Mouse (Mus musculus) liver, adult 2 months (tissue): ENCODE results near the gene Agbl5. TPM values are rescaled to one million over a fixed set of nuclear protein-coding genes. Genes with fewer than 3 reads are reported as not detected.

Experiments
- DNase-seq: peaks from one replicate; pipeline ENCODE4 v3.0.0-alpha.2; 2011; ENCODE audit warnings: low read depth, low spot score; ENCODE audit errors: extremely low read depth
- H3K27ac ChIP-seq: fragments of 200-500 bp; replicated peaks from 2 replicates; pipeline ENCODE4 v1.5.1; 2012; ENCODE audit warnings: low read depth, mild to moderate bottlenecking, control low read depth, inconsistent platforms, low read length; ENCODE audit not compliant: insufficient read depth
- H3K27me3 ChIP-seq: fragments of 200-500 bp; 2 replicates; pipeline ENCODE4 v1.6.1; 2012; ENCODE audit warnings: mild to moderate bottlenecking, moderate library complexity, low read length, inconsistent platforms; ENCODE audit not compliant: control insufficient read depth, insufficient read depth
- H3K36me3 ChIP-seq: fragments of 200-500 bp; 2 replicates; pipeline ENCODE4 v1.6.1; 2012; ENCODE audit warnings: low read length, inconsistent platforms; ENCODE audit not compliant: control insufficient read depth, insufficient read depth
- H3K4me1 ChIP-seq: fragments of 200-500 bp; 2 replicates; pipeline ENCODE4 v1.6.1; 2011; ENCODE audit warnings: low read length; ENCODE audit not compliant: control insufficient read depth, insufficient read depth
- H3K4me3 ChIP-seq: fragments of 200-500 bp; 2 replicates; pipeline ENCODE4 v1.5.1; 2011; ENCODE audit warnings: low read depth, mild to moderate bottlenecking, control low read depth, low read length, moderate library complexity; ENCODE audit not compliant: insufficient read depth
- H3K79me2 ChIP-seq: fragments of 200-500 bp; 2 replicates; pipeline ENCODE4 v1.6.1; 2012; ENCODE audit warnings: inconsistent platforms, mild to moderate bottlenecking, low read length, moderate library complexity; ENCODE audit not compliant: control insufficient read depth, insufficient read depth
- H3K9ac ChIP-seq: fragments of 200-500 bp; 2 replicates; pipeline ENCODE4 v1.6.1; 2012; ENCODE audit warnings: low read depth, mild to moderate bottlenecking, control low read depth, inconsistent platforms, low read length
- CTCF ChIP-seq: fragments of 200-500 bp; IDR thresholded peaks from 2 replicates; pipeline ENCODE4 v1.5.1; 2011; ENCODE audit warnings: low read depth, low read length, control low read depth
- POLR2A ChIP-seq: fragments of 200-500 bp; IDR thresholded peaks from 2 replicates; pipeline ENCODE4 v1.6.1; 2011; ENCODE audit warnings: low read length, control low read depth; ENCODE audit not compliant: insufficient read depth; ENCODE audit errors: extremely low read depth
- WGBS: fragments of 180-500 bp; shearing (Covaris S2); methylation state at CpG from one replicate; pipeline ENCODE4 v1.1.7; 2018; 5-methylcytosine and 5-hydroxymethylcytosine counted together
- polyA plus RNA-seq: library from polyadenylated mRNA; depleted of rRNA; stranded (reverse); fragments of >200 nt; gene quantifications from 2 replicates; pipeline ENCODE4 v1.2.3, GENCODE M21; 2012
- total RNA-seq: library from RNA; depleted of rRNA; stranded (reverse); fragments of >200 nt; gene quantifications from 2 replicates; pipeline ENCODE4 v1.2.3, GENCODE M21; 2014

Gene Agbl5
- total and polyA plus RNA-seq, 2 experiments = 2.7 to 7.5 TPM

DNA sequence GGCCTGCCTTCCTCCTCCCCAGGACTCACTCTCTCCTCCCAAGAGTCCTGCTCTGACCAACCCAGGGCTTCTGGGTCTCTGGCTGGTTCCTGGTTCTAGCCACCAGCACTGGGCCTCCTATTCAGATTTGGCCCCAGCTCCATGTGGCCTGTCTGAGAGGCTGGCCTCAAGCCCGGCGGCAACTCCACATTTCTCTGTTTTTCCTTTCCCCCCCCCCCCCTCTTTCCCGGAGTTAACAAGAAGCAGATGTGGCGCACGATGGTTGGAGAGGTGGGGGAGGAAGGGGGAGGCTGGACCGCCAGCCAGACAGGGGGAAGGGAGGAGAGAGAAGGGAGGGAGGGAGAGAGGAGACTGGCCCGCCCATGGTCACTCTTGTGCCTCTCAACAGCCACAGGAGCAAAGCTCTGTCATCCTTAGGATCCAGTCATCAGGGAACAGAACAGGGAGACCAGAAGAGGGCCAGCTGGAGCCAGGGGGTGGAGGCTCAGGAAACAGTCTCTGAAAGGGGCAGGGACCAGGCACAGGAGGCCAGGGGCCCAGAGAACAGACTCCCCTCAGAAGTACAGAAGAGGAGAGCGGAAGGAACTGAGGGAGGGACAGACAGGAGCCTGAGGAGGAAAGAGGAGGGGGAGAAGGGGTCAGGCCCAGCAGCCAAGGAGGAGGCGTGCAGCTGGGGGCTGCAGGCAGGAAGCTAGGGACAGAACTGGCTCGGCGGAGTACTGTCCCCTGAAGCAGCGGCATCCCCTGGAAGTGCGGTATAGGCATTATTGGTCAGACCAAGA lies 24.8 kb downstream of the Agbl5 start, which contains the start of gene Emilin1:
TSS of gene Emilin1 (plus strand) at position 343 of the 782 bp plus-strand sequence.
- WGBS = 70% methylated on average over 13 of the region's 13 CpGs
- peak within 1 kb of the TSS; percentile 65 for H3K4me3 ChIP-seq
- peak; percentile 42 for DNase-seq
- peak within 1 kb of the TSS; percentile 64 for H3K9ac ChIP-seq
- no peaks in the 10 kb centered on the region for H3K79me2 ChIP-seq
- H3K36me3 ChIP-seq = no peaks in the 10 kb centered on the region
- peak within 1 kb of the TSS; percentile 71 for H3K27ac ChIP-seq
- TF ChIP-seq POLR2A = 0 out of 2 replicates have a peak, but pooled peaks have one; percentile 31
- no peak for TF ChIP-seq CTCF
- no peaks in the 10 kb centered on the region for H3K27me3 ChIP-seq
- peaks cover 31% of the 10 kb centered on the region for H3K4me1 ChIP-seq

DNA sequence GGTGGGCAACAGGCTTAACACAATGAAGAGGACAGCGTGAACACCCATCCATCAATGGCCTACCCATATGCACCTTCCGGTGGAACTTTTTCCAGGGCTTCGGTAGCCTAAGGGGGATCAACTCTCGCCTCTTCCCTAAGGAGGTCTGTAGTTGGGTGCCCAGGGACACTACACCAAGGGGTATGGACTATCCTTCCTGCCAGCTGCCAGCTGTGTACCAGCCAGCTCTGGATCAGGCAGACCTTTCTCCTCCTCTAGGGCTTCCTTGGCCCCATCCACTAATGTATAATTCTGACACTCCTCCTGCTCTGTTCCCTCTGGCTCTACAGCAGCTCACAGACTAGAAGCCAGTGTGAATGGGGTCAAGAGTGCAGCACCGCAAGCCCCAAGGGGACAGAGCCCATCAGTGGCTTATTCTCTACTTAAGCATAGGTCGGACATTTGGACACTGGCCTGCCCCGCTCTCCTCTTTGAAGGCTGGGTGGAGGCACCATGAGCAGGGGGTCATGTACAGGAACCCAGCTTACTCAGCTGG lies 25.7 kb downstream of the Agbl5 start:
- no peaks in the 10 kb centered on the region for H3K27me3 ChIP-seq
- no peak for DNase-seq
- TF ChIP-seq CTCF (no peak), POLR2A (no peak)
- no peaks in the 10 kb centered on the region for H3K36me3 ChIP-seq
- 74% methylated on average over 7 of the region's 7 CpGs for whole genome bisulfite sequencing
- H3K9ac ChIP-seq = peak overlapping the region; percentile 64
- H3K4me1 ChIP-seq = peaks cover 23% of the 10 kb centered on the region
- peak overlapping the region; percentile 71 for H3K27ac ChIP-seq
- peak overlapping the region; percentile 65 for H3K4me3 ChIP-seq
- H3K79me2 ChIP-seq = no peaks in the 10 kb centered on the region

DNA sequence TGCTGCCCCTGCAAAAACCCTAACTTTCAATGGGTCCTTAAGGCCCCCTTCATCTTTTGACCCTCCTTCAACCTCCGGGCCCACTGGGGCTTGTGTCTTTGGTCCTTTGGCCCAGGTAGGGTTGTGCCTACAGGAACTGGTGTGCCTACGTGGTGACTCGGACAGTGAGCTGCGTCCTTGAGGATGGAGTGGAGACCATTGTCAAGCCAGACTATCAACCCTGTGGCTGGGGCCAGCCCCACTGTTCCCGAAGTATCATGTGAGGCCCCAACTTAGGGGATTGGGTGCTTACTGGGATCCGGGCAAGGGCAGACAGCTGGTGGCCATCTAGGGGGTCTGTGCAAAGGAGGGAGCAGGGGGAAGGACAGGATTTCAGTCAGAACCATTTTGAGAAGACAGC lies 26.4 kb downstream of the Agbl5 start:
- peak overlapping the region; percentile 49 for H3K4me3 ChIP-seq
- WGBS = 71% methylated on average over 6 of the region's 6 CpGs
- no peak for DNase-seq
- peak overlapping the region; percentile 71 for H3K27ac ChIP-seq
- TF ChIP-seq CTCF = no peak
- TF ChIP-seq POLR2A = no peak
- peak overlapping the region; percentile 8 for H3K9ac ChIP-seq
- H3K79me2 ChIP-seq = no peaks in the 10 kb centered on the region
- H3K27me3 ChIP-seq = no peaks in the 10 kb centered on the region
- peaks cover 21% of the 10 kb centered on the region for H3K4me1 ChIP-seq
- H3K36me3 ChIP-seq = no peaks in the 10 kb centered on the region

DNA sequence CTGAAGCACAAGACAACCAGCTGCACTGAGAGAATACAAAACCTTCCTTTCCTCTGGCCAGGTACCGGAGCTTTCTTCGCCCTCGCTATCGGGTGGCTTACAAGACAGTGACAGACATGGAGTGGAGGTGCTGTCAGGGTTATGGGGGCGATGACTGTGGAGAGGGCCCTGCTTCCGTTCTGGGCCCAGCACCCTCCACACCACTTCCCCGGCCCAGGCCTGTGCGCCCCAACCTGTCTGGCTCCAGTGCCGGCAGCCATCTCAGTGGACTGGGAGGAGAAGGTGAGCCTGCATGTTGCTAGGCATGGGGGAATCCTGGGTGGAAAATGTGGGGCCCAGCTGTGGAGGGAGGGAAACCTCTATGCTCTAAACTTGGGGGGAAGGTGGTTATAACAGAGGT lies 27.0 kb downstream of the Agbl5 start:
- 62% methylated on average over 9 of the region's 9 CpGs for WGBS
- DNase-seq = no peak
- no peak for TF ChIP-seq CTCF
- no peak for TF ChIP-seq POLR2A
- Histone ChIP-seq H3K79me2 (no peaks in the 10 kb centered on the region), H3K27me3 (no peaks in the 10 kb centered on the region), H3K4me1 (peaks cover 24% of the 10 kb centered on the region), H3K36me3 (no peaks in the 10 kb centered on the region), H3K27ac (peak overlapping the region; percentile 71), H3K9ac (peak overlapping the region; percentile 72), H3K4me3 (peak overlapping the region; percentile 49)

DNA sequence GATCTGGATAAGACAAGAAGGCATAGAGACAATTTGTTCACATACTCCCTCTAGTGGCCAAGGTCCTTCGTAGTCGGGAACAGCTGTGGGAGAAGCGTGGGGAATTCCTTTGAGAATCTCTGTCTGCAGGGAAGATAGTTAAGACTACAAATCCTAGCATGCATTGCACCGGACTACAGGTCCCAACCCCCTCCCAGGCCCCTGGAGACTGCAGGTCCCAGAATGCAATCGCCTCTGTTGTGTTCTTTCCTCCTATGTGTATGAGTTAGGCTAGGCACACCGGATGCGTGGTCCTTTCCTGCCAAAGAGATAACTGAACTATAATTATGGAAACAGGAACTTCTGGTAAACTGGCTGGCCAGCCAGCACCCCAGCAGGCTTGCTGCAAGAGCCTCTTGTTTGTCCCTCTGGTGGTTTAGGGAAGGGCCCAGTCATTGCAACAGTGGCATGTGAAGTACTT lies 27.5 kb downstream of the Agbl5 start:
- TF ChIP-seq POLR2A (no peak), CTCF (peak; percentile 58)
- H3K79me2 ChIP-seq = no peaks in the 10 kb centered on the region
- H3K4me1 ChIP-seq = peaks cover 24% of the 10 kb centered on the region
- DNase-seq = peak; percentile 92
- no peak overlapping the region for H3K4me3 ChIP-seq
- H3K27ac ChIP-seq = peak overlapping the region; percentile 8
- 3% methylated on average over 7 of the region's 7 CpGs for WGBS
- H3K27me3 ChIP-seq = no peaks in the 10 kb centered on the region
- H3K36me3 ChIP-seq = no peaks in the 10 kb centered on the region
- no peak overlapping the region; the same call in 1 of the 2 replicates for H3K9ac ChIP-seq

DNA sequence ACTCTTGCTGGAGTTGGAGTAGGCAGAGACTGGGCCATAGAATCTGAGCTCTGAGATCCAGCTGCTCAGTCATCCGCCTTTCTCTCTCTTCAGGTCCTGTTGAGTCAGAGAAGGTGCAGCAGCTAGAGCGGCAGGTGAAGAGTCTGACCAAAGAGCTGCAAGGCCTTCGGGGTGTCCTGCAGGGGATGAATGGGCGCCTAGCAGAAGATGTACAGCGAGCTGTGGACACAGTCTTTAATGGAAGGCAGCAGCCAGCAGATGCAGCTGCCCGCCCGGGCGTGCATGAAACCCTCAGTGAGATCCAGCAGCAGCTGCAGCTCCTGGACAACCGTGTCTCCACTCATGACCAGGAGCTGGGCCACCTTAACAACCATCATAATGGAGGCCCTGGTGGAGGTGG lies 28.3 kb downstream of the Agbl5 start:
- no peaks in the 10 kb centered on the region for H3K27me3 ChIP-seq
- 96% methylated on average over 9 of the region's 9 CpGs for WGBS
- no peaks in the 10 kb centered on the region for H3K36me3 ChIP-seq
- no peaks in the 10 kb centered on the region; the same call in 1 of the 2 replicates for H3K79me2 ChIP-seq
- DNase-seq = no peak
- no peak overlapping the region for H3K9ac ChIP-seq
- H3K27ac ChIP-seq = peak overlapping the region; percentile 8
- peaks cover 18% of the 10 kb centered on the region for H3K4me1 ChIP-seq
- no peak overlapping the region for H3K4me3 ChIP-seq
- no peak for TF ChIP-seq POLR2A
- no peak for TF ChIP-seq CTCF
